Mouse (Mus musculus): ENCODE measurements at regions not wholly inside any gene's neighbourhood (a gene's known extent, or its start where the extent isn't known, plus 50 kb on each side); places are given as distances from the start of the nearest gene placed in this dataset.

- TF ChIP-seq CTCF (IDR thresholded peaks at IDR 0.05; ENCODE audit: extremely low read depth, insufficient read depth, low read length) (no peak), POLR2A (IDR thresholded peaks at IDR 0.05; ENCODE audit: extremely low read depth, insufficient read depth, low read length) (no peak)
- no peak overlapping the region for H3K27ac ChIP-seq (ENCODE audit: insufficient read depth, low read length)
- no peaks in the 10 kb centered on the region for H3K4me1 ChIP-seq (ENCODE audit: control insufficient read depth, insufficient read depth, low read length)
- no peak overlapping the region for H3K4me3 ChIP-seq (ENCODE audit: insufficient read depth, low read length)
Measured at GRCm38 (mm10) chr17:62546286-62546685, 334.8 kb downstream of the Efna5 start.

DNA sequence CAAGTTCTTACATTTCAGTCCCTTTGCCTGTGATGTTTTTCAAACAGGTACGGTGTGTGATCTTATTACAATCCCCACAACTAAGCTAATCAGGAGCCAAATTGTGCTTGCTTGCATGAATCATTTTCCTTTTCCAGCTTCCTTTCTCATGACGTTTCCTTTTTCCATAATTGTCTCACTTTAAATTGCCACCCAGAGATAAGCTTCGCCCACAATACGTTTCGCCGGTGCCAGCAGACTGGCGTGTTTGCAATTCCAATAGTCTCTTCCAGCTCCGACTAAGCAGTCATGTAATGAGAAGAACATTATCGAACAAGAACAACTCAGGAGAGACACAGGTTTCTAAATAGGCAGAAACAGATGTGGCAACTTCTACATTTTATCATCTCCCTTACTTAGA, 335.8 kb downstream of the Efna5 start:
- H3K4me1 ChIP-seq (ENCODE audit: control insufficient read depth, insufficient read depth, low read length) = no peaks in the 10 kb centered on the region
- TF ChIP-seq POLR2A (IDR thresholded peaks at IDR 0.05; ENCODE audit: extremely low read depth, insufficient read depth, low read length) (no peak), CTCF (IDR thresholded peaks at IDR 0.05; ENCODE audit: extremely low read depth, insufficient read depth, low read length) (no peak)
- H3K27ac ChIP-seq (ENCODE audit: insufficient read depth, low read length) = no peak overlapping the region
- H3K4me3 ChIP-seq (ENCODE audit: insufficient read depth, low read length) = no peak overlapping the region

GRCm38 (mm10) chr17:62543056-62543975, 337.8 kb downstream of the Efna5 start:
- H3K4me1 ChIP-seq (ENCODE audit: control insufficient read depth, insufficient read depth, low read length) = no peaks in the 10 kb centered on the region
- H3K27ac ChIP-seq (ENCODE audit: insufficient read depth, low read length) = no peak overlapping the region
- H3K4me3 ChIP-seq (ENCODE audit: insufficient read depth, low read length) = no peak overlapping the region
- no peak for TF ChIP-seq POLR2A (IDR thresholded peaks at IDR 0.05; ENCODE audit: extremely low read depth, insufficient read depth, low read length)
- no peak for TF ChIP-seq CTCF (IDR thresholded peaks at IDR 0.05; ENCODE audit: extremely low read depth, insufficient read depth, low read length)

DNA sequence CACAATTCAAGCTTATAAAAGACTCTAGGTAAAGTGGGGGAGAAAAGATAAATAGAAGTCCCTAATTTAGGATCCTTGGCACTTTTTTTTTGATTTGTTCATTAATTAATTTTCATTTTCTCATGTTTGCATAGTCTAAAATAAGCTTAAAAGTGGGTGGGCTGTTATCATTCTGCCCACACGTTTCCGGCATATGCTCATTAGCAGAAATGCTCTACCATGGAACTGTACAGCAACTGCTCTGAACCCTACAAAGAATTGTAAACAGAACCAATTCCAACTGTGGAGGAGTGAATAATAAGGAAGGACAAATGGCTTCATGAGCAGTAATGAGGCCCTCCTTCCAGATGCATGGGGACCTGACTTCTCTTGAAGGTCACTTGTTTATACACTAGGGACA, 351.2 kb downstream of the Efna5 start:
- Histone ChIP-seq H3K4me3 (ENCODE audit: insufficient read depth, low read length) (no peak overlapping the region), H3K4me1 (ENCODE audit: control insufficient read depth, insufficient read depth, low read length) (no peaks in the 10 kb centered on the region), H3K27ac (ENCODE audit: insufficient read depth, low read length) (no peak overlapping the region)
- TF ChIP-seq POLR2A (IDR thresholded peaks at IDR 0.05; ENCODE audit: extremely low read depth, insufficient read depth, low read length) = no peak
- no peak for TF ChIP-seq CTCF (IDR thresholded peaks at IDR 0.05; ENCODE audit: extremely low read depth, insufficient read depth, low read length)

DNA sequence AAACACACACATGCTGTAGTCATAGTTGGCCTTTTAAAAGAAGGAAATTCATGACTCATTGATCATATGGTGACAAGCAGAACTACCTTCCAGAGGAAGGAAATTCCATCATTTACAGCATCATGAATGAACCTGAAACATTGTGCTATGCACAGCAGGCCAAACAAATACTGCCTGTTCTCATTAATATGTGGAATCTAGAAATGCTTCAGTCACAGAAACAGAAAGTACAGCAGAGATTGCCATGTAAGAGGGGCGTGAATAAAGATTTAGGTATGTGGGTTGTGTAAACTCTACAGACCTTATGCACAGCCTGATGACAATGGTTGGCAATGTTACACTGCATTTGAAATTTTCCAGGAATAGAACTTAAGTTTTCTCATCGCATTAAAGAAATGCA, 353.6 kb downstream of the Efna5 start:
- Histone ChIP-seq H3K27ac (ENCODE audit: insufficient read depth, low read length) (no peak overlapping the region), H3K4me1 (ENCODE audit: control insufficient read depth, insufficient read depth, low read length) (no peaks in the 10 kb centered on the region), H3K4me3 (ENCODE audit: insufficient read depth, low read length) (no peak overlapping the region)
- TF ChIP-seq CTCF (IDR thresholded peaks at IDR 0.05; ENCODE audit: extremely low read depth, insufficient read depth, low read length) = no peak

DNA sequence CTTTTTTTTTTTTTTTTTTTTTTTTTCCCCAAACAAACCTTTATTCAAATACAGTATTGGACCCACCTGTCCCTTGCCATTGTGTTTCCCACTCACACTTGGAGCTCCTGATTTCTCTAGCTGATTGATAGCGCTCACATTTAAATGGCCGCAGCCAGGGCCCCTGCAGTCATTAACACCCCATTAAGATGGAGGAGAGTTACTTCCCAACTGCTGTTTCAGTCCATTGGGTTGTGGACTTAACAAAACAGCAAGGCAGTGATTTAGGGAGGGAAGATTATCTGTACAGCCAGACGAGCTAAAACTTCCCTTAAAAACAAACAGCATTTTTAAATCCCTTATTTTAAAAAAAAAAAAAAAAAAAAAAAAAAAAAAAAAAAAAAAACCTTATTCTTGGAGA, 367.5 kb downstream of the Efna5 start:
- no peak for TF ChIP-seq CTCF (IDR thresholded peaks at IDR 0.05; ENCODE audit: extremely low read depth, insufficient read depth, low read length)
- TF ChIP-seq POLR2A (IDR thresholded peaks at IDR 0.05; ENCODE audit: extremely low read depth, insufficient read depth, low read length) = no peak
- Histone ChIP-seq H3K27ac (ENCODE audit: insufficient read depth, low read length) (no peak overlapping the region), H3K4me1 (ENCODE audit: control insufficient read depth, insufficient read depth, low read length) (no peaks in the 10 kb centered on the region), H3K4me3 (ENCODE audit: insufficient read depth, low read length) (no peak overlapping the region)

- TF ChIP-seq POLR2A (IDR thresholded peaks at IDR 0.05; ENCODE audit: extremely low read depth, insufficient read depth, low read length) (no peak), CTCF (IDR thresholded peaks at IDR 0.05; ENCODE audit: extremely low read depth, insufficient read depth, low read length) (no peak)
- Histone ChIP-seq H3K4me3 (ENCODE audit: insufficient read depth, low read length) (no peak overlapping the region), H3K4me1 (ENCODE audit: control insufficient read depth, insufficient read depth, low read length) (no peaks in the 10 kb centered on the region), H3K27ac (ENCODE audit: insufficient read depth, low read length) (no peak overlapping the region)
Measured at GRCm38 (mm10) chr17:62510184-62510583, 370.9 kb downstream of the Efna5 start.

DNA sequence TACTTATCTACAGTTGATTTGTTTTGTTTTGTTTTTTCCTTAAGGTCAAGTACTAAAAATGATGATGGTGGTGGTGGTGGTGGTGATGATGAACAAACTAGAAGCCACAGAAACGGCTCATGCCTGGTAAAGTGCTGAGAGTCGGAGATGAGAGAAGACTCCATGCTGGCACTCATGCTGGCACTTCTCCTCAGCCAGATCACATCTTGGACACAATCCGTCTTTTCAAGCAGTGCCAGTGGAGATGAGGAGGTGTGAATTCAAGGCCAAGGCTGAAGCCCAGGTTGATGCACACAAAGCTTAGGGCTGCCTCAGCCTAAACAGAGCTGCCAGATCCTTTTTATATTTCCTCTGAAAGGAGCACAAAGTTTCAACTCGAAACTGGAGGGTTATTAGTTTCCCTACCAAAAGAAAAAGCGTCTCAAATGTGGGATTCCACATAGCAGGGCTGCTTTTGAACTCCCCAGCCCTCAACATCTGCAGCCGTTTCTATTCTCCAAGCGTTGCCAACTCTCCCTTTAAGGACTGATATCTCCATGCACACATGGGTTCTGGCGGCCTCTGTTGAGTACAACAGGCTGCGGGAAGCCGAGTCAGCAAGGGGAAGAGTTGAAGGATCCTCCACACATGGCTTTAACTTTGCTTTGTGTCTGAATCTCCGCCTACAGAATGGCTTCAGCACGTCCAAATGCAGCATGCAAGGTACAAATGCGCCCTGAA, 373.2 kb downstream of the Efna5 start:
- no peak overlapping the region for H3K4me3 ChIP-seq (ENCODE audit: insufficient read depth, low read length)
- no peaks in the 10 kb centered on the region for H3K4me1 ChIP-seq (ENCODE audit: control insufficient read depth, insufficient read depth, low read length)
- TF ChIP-seq POLR2A (IDR thresholded peaks at IDR 0.05; ENCODE audit: extremely low read depth, insufficient read depth, low read length) = no peak
- no peak for TF ChIP-seq CTCF (IDR thresholded peaks at IDR 0.05; ENCODE audit: extremely low read depth, insufficient read depth, low read length)
- no peak overlapping the region for H3K27ac ChIP-seq (ENCODE audit: insufficient read depth, low read length)

DNA sequence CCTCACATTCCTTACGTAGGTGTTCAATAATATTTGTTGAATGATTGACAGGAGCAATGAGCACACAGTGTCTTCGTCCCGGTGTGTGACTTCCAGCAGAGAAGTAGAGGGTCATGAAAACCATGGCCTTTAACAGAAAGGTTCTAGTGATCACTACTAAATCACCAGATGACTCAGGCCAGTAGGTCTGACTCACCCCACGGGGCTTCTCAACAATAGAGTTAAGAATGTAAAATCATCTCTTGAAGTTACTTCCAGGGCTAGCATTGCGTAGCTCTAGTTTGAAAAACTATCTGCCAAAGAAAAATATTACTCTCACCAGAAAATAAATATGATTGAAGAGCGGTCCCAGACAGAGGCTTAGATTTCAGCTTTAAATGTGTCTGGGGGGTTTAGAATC, 376.4 kb downstream of the Efna5 start:
- no peaks in the 10 kb centered on the region for H3K4me1 ChIP-seq (ENCODE audit: control insufficient read depth, insufficient read depth, low read length)
- H3K4me3 ChIP-seq (ENCODE audit: insufficient read depth, low read length) = no peak overlapping the region
- H3K27ac ChIP-seq (ENCODE audit: insufficient read depth, low read length) = no peak overlapping the region
- TF ChIP-seq CTCF (IDR thresholded peaks at IDR 0.05; ENCODE audit: extremely low read depth, insufficient read depth, low read length) (no peak), POLR2A (IDR thresholded peaks at IDR 0.05; ENCODE audit: extremely low read depth, insufficient read depth, low read length) (no peak)

DNA sequence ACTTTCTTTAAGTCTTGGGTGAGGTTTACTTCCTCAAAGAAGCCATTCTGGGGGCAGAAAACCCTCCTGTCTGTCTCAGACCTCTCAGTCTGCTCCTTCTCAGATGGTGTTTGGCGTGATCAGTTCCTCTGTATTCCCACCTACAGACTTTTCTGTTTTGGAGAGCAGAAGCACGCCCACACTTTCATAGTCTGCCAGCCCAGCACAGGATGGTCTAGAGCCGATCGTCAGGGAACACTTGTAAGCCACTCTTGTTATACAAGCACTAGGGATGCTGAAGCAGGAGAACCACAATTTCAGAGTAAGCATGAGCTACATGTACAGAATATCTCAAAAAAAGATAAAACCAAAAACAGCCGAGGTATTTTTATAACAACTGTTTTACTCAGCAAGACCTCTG, 410.4 kb downstream of the Efna5 start:
- no peak overlapping the region for H3K27ac ChIP-seq (ENCODE audit: insufficient read depth, low read length)
- TF ChIP-seq POLR2A (IDR thresholded peaks at IDR 0.05; ENCODE audit: extremely low read depth, insufficient read depth, low read length) = no peak
- no peak for TF ChIP-seq CTCF (IDR thresholded peaks at IDR 0.05; ENCODE audit: extremely low read depth, insufficient read depth, low read length)
- no peak overlapping the region for H3K4me3 ChIP-seq (ENCODE audit: insufficient read depth, low read length)
- H3K4me1 ChIP-seq (ENCODE audit: control insufficient read depth, insufficient read depth, low read length) = peaks cover 2% of the 10 kb centered on the region; the same call in 1 of the 2 replicates
